Mouse (Mus musculus) midbrain, embryonic 13.5 days (tissue): ENCODE data around the gene Tmeff2. TPM values are rescaled to one million over a fixed set of nuclear protein-coding genes. Genes with fewer than 3 reads are reported as not detected.
A peak's percentile ranks its signal among the peaks of the same experiment; 100 is the strongest.

Experiments used
- ATAC-seq: fragments of 200-750 bp; cut with Nextera tagmentation; 2 replicates; pipeline ENCODE4 v1.8.0; 2017; ENCODE audit warnings: mild to moderate bottlenecking, moderate TSS enrichment, moderate library complexity
- H3K27ac ChIP-seq: fragments of 300-500 bp; sonication (generic); 2 replicates; pipeline ENCODE4 v1.5.1; 2015; ENCODE audit warnings: inconsistent platforms, mild to moderate bottlenecking, moderate library complexity
- H3K27me3 ChIP-seq: fragments of 300-500 bp; sonication (generic); 2 replicates; pipeline ENCODE4 v1.6.1; 2015; ENCODE audit warnings: mild to moderate bottlenecking, inconsistent platforms
- H3K36me3 ChIP-seq: fragments of 300-500 bp; sonication (generic); 2 replicates; pipeline ENCODE4 v1.6.1; 2015; ENCODE audit warnings: mild to moderate bottlenecking, inconsistent platforms
- H3K4me1 ChIP-seq: fragments of 300-500 bp; sonication (generic); replicated peaks from 2 replicates; pipeline ENCODE4 v1.6.1; 2015; ENCODE audit warnings: inconsistent platforms
- H3K4me2 ChIP-seq: fragments of 300-500 bp; sonication (generic); replicated peaks from 2 replicates; pipeline ENCODE4 v1.6.1; 2015; ENCODE audit warnings: moderate library complexity, mild to moderate bottlenecking, inconsistent platforms
- H3K4me3 ChIP-seq: fragments of 300-500 bp; sonication (generic); replicated peaks from 2 replicates; pipeline ENCODE4 v1.5.1; 2015; ENCODE audit warnings: mild to moderate bottlenecking, inconsistent platforms
- H3K9ac ChIP-seq: fragments of 300-500 bp; sonication (generic); replicated peaks from 2 replicates; pipeline ENCODE4 v1.6.1; 2015; ENCODE audit warnings: mild to moderate bottlenecking, inconsistent platforms
- H3K9me3 ChIP-seq: fragments of 300-500 bp; sonication (generic); 2 replicates; pipeline ENCODE4 v1.6.1; 2016; ENCODE audit warnings: mild to moderate bottlenecking, inconsistent platforms
- WGBS: fragments of 180-500 bp; shearing (Covaris S2); methylation state at CpG from one replicate; pipeline ENCODE4 v1.1.7; 2015; 5-methylcytosine and 5-hydroxymethylcytosine counted together
- polyA plus RNA-seq: library from polyadenylated mRNA; unstranded; fragments of >200 nt; fragmentation: Nextera tagmentation; extraction: Ambion mirVana; gene quantifications from 2 replicates; pipeline ENCODE4 v1.2.1, GENCODE M21; 2015

The Tmeff2 gene
- polyA plus RNA-seq, 1 experiment from 2014 or later: 41.2 TPM

DNA sequence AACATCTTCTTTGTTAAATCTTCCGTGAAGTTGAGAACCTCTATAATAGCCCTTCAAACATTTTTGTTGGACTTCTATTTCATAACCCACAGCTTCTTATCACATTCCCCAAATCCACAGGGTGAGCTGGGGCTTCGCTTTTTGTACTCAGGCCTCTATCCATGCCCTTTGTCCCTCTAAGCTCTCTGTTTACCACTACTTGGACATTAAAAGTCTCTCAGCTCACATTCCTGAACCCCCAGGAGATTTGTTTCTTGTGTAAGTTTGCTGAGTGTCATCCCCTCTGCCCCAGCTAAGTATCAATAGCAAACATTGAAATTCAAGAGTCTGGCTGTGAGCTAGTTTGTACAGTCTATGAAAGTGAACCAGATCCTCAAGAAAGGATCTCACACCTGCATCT lies 90.2 kb downstream of the Tmeff2 start:
- Histone ChIP-seq H3K36me3 (no peaks in the 10 kb centered on the region), H3K4me2 (no peak overlapping the region), H3K9me3 (no peaks in the 10 kb centered on the region), H3K9ac (no peak overlapping the region), H3K4me3 (no peak overlapping the region), H3K27ac (no peak overlapping the region), H3K4me1 (no peaks in the 10 kb centered on the region), H3K27me3 (no peaks in the 10 kb centered on the region)
- 56% methylated on average over 2 of the region's 2 CpGs for WGBS
- ATAC-seq: no peak

GRCm38 (mm10) chr1:50994505-50994904 lies 94.1 kb downstream of the Tmeff2 start:
- H3K4me3 ChIP-seq: no peak overlapping the region
- H3K9ac ChIP-seq: no peak overlapping the region
- H3K4me2 ChIP-seq: no peak overlapping the region
- H3K36me3 ChIP-seq: no peaks in the 10 kb centered on the region
- no peak for ATAC-seq
- H3K4me1 ChIP-seq: no peaks in the 10 kb centered on the region
- H3K27ac ChIP-seq: no peak overlapping the region
- no peaks in the 10 kb centered on the region for H3K9me3 ChIP-seq
- 76% methylated on average over 1 of the region's 1 CpGs for WGBS
- H3K27me3 ChIP-seq: no peaks in the 10 kb centered on the region

DNA sequence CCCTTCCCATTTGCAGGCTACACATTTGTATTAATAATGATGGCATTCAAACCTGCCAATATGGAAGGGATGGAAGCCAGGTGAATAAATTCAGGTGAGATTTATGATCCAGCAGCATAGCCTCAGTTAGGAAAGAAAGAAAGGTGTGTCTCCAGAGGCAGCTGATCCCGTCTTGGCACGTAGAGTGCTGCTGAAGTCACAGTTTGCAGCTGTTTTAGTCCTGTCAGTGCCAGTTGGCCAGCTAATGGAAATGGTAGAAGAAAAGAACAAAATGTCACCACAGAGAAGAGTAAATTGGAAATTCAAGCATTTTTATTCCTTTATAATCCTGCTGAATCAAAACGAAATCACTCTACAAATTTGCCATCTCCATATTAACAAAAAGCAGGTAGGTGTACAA lies 99.3 kb downstream of the Tmeff2 start:
- H3K36me3 ChIP-seq: no peaks in the 10 kb centered on the region
- no peak overlapping the region for H3K9ac ChIP-seq
- WGBS: 92% methylated on average over 3 of the region's 3 CpGs
- H3K4me1 ChIP-seq: no peaks in the 10 kb centered on the region
- H3K27ac ChIP-seq: no peak overlapping the region
- H3K27me3 ChIP-seq: no peaks in the 10 kb centered on the region
- H3K9me3 ChIP-seq: no peaks in the 10 kb centered on the region
- ATAC-seq: no peak
- H3K4me3 ChIP-seq: no peak overlapping the region
- H3K4me2 ChIP-seq: no peak overlapping the region

GRCm38 (mm10) chr1:51008344-51008743 lies 107.9 kb downstream of the Tmeff2 start:
- Histone ChIP-seq H3K4me1 (no peaks in the 10 kb centered on the region), H3K4me3 (no peak overlapping the region), H3K36me3 (no peaks in the 10 kb centered on the region), H3K9me3 (no peaks in the 10 kb centered on the region), H3K9ac (no peak overlapping the region), H3K4me2 (no peak overlapping the region), H3K27ac (no peak overlapping the region), H3K27me3 (no peaks in the 10 kb centered on the region)
- WGBS: 79% methylated on average over 3 of the region's 3 CpGs
- ATAC-seq: no peak

GRCm38 (mm10) chr1:51040249-51040648 lies 139.8 kb downstream of the Tmeff2 start:
- H3K4me3 ChIP-seq: no peak overlapping the region
- H3K4me2 ChIP-seq: no peak overlapping the region
- H3K36me3 ChIP-seq: no peaks in the 10 kb centered on the region
- H3K4me1 ChIP-seq: no peaks in the 10 kb centered on the region
- WGBS: 82% methylated on average over 5 of the region's 5 CpGs
- no peaks in the 10 kb centered on the region for H3K9me3 ChIP-seq
- no peak overlapping the region for H3K9ac ChIP-seq
- no peak overlapping the region for H3K27ac ChIP-seq
- H3K27me3 ChIP-seq: no peaks in the 10 kb centered on the region
- no peak for ATAC-seq

- Histone ChIP-seq H3K36me3 (no peaks in the 10 kb centered on the region), H3K27ac (peak overlapping the region; percentile 51; the same call in 1 of the 2 replicates), H3K9me3 (no peaks in the 10 kb centered on the region), H3K4me2 (no peak overlapping the region), H3K4me1 (no peaks in the 10 kb centered on the region), H3K4me3 (no peak overlapping the region), H3K27me3 (no peaks in the 10 kb centered on the region), H3K9ac (no peak overlapping the region)
- no peak for ATAC-seq
- 65% methylated on average over 7 of the region's 7 CpGs for WGBS
Measured at GRCm38 (mm10) chr1:51044810-51045209, 144.4 kb downstream of the Tmeff2 start.

- Histone ChIP-seq H3K4me3 (no peak overlapping the region), H3K36me3 (no peaks in the 10 kb centered on the region), H3K27me3 (no peaks in the 10 kb centered on the region), H3K27ac (no peak overlapping the region), H3K4me1 (no peaks in the 10 kb centered on the region), H3K9me3 (no peaks in the 10 kb centered on the region), H3K9ac (no peak overlapping the region), H3K4me2 (no peak overlapping the region)
- ATAC-seq: no peak
Measured at GRCm38 (mm10) chr1:51064549-51064948, 164.1 kb downstream of the Tmeff2 start.

- ATAC-seq: no peak
- H3K4me2 ChIP-seq: no peak overlapping the region
- H3K9me3 ChIP-seq: no peaks in the 10 kb centered on the region
- no peaks in the 10 kb centered on the region for H3K4me1 ChIP-seq
- H3K27me3 ChIP-seq: no peaks in the 10 kb centered on the region
- H3K4me3 ChIP-seq: no peak overlapping the region
- H3K9ac ChIP-seq: no peak overlapping the region
- 92% methylated on average over 2 of the region's 2 CpGs for WGBS
- H3K27ac ChIP-seq: no peak overlapping the region
- no peaks in the 10 kb centered on the region for H3K36me3 ChIP-seq
Measured at GRCm38 (mm10) chr1:51065652-51066051, 165.2 kb downstream of the Tmeff2 start.

GRCm38 (mm10) chr1:51068814-51069213 lies 168.4 kb downstream of the Tmeff2 start:
- Histone ChIP-seq H3K36me3 (no peaks in the 10 kb centered on the region), H3K27ac (no peak overlapping the region), H3K9ac (no peak overlapping the region), H3K27me3 (no peaks in the 10 kb centered on the region), H3K4me1 (no peaks in the 10 kb centered on the region), H3K4me2 (no peak overlapping the region), H3K9me3 (no peaks in the 10 kb centered on the region), H3K4me3 (no peak overlapping the region)
- ATAC-seq: no peak
- WGBS: 93% methylated on average over 3 of the region's 3 CpGs

DNA sequence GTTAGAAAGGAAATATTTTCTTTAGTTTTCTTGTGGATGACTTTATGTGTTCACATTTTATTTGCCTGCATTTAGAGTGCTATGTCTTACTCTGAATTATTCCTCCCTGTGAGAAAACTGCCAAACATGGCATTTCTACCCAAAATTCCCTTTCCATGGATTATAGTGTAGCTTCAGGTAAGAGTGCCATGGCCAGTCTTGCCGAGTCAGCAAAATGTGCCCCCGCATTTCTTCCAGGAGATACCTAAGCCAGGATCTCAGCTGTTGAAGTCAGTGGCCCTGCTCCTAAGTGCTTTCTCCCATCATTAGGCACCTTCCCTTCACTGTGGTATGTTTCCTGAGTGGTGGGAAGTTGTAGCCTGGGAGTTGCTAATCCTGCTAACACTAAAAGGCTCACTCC lies 168.8 kb downstream of the Tmeff2 start:
- H3K4me3 ChIP-seq: no peak overlapping the region
- ATAC-seq: no peak
- no peaks in the 10 kb centered on the region for H3K9me3 ChIP-seq
- 88% methylated on average over 2 of the region's 2 CpGs for WGBS
- H3K27me3 ChIP-seq: no peaks in the 10 kb centered on the region
- H3K4me2 ChIP-seq: no peak overlapping the region
- no peak overlapping the region for H3K27ac ChIP-seq
- H3K4me1 ChIP-seq: no peaks in the 10 kb centered on the region
- H3K36me3 ChIP-seq: no peaks in the 10 kb centered on the region
- no peak overlapping the region for H3K9ac ChIP-seq

- Histone ChIP-seq H3K4me3 (no peak overlapping the region), H3K27ac (no peak overlapping the region), H3K4me1 (peaks cover 8% of the 10 kb centered on the region; the same call in 1 of the 2 replicates), H3K4me2 (no peak overlapping the region), H3K9ac (no peak overlapping the region), H3K9me3 (no peaks in the 10 kb centered on the region), H3K27me3 (no peaks in the 10 kb centered on the region), H3K36me3 (no peaks in the 10 kb centered on the region)
- 94% methylated on average over 3 of the region's 3 CpGs for WGBS
- no peak for ATAC-seq
Measured at GRCm38 (mm10) chr1:51074076-51074475, 173.6 kb downstream of the Tmeff2 start.

DNA sequence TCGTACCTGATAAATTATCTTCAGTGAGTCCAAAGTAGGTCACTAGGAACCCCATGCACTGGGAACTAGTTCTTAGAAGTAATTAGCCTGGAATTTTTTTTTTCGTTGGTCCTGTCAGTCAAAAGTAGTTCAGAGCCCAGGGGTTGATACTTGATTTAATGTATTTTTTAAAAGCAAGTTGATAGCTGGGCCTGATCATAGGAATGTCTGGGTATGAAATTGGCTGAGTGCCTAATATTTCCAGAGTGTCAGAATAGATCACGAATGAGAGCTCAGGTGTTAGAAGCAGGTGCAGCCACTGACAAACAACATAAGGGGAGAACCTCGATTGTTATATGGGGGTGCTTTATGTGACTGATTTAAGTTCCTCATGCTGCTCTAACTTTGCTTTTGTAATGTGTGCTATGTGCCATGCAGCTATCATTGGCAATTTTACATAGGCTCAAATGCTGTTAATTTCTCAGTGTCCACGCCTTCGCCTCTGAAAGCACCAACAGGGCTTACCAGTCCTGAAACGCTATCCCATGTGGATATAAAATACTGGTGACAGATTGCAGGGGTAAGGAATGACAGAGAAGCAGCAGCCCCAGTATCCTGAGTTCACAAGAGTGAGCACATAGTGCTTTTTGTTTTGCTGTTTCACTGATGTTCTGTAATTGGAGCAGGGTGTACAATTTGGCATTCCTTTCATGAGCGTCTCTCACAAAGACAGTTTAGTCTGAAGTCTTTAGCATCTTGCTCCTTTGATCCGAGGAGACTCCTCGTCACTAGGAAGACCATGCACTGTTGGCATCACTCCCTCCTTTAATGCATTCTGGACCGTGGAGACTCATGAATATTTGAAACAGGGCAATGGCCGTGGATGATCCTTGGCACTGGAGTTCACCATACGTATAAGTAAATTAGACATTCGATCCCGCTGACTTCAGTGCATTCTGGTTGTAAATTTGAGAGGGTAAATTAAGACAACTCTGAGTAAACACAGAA lies 175.6 kb downstream of the Tmeff2 start:
- H3K4me2 ChIP-seq: no peak overlapping the region
- H3K4me1 ChIP-seq: peaks cover 8% of the 10 kb centered on the region; the same call in 1 of the 2 replicates
- 53% methylated on average over 15 of the region's 15 CpGs for WGBS
- no peak for ATAC-seq
- no peaks in the 10 kb centered on the region for H3K36me3 ChIP-seq
- H3K9me3 ChIP-seq: no peaks in the 10 kb centered on the region
- no peak overlapping the region for H3K27ac ChIP-seq
- no peak overlapping the region for H3K4me3 ChIP-seq
- no peaks in the 10 kb centered on the region for H3K27me3 ChIP-seq
- no peak overlapping the region for H3K9ac ChIP-seq

DNA sequence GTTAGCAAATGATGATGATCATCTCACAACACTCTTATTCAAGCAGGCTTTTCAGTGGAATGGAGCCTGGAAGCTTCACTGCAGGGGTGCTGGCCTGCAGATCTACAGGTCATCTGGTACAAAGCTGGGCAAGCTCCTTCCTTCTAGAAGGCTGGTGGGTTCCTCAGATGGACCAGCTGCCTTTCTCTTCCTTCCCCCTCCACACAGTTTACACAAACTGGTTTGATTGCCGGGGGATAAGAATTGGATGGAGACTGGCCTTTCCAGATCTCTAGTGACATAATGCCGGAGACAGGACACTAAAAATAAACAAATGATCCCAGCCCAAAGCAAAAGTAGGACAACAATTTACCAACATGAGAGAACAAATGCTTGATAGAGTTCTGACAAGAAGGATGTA lies 188.5 kb downstream of the Tmeff2 start:
- H3K9me3 ChIP-seq: no peaks in the 10 kb centered on the region
- H3K27ac ChIP-seq: no peak overlapping the region
- ATAC-seq: no peak
- H3K9ac ChIP-seq: no peak overlapping the region
- WGBS: 96% methylated on average over 2 of the region's 2 CpGs
- no peak overlapping the region for H3K4me2 ChIP-seq
- no peaks in the 10 kb centered on the region for H3K27me3 ChIP-seq
- H3K4me3 ChIP-seq: no peak overlapping the region
- H3K36me3 ChIP-seq: no peaks in the 10 kb centered on the region
- H3K4me1 ChIP-seq: no peaks in the 10 kb centered on the region
